Mouse (Mus musculus): ENCODE results near the gene Vps26a. TPM values are rescaled to one million over a fixed set of nuclear protein-coding genes. Genes with fewer than 3 reads are reported as not detected.
"Not testable (repeated sequence)": the region's sequence is repeated elsewhere in the genome, so short reads cannot be mapped to it uniquely, and the experiment has no call there.

Vps26a gene
- polyA plus RNA-seq, 1 experiment = 25.6 TPM

DNA sequence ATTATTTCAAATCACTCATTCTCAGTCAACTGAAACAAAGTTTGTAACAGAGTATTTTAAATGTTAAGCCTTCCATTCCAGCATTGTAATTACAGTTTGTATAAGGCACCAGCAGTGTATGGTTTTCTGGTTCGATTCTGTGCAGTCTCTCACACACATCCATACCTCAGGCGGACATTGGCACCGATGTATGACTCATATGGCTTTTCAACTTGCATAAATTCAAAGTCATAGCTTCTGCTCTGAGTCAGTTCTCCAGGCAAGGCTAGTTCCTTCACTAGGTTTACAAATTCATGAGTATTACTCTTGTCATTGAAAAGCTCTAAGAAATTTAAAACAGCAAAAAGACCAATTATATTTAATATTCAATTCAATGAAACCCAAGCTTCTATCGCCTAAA lies 16.9 kb downstream of the Vps26a start:
- Histone ChIP-seq H3K4me2 (ENCODE audit: low read depth) (no peak overlapping the region), H3ac (ENCODE audit: control insufficient read depth, insufficient read length) (no peak overlapping the region), H3K36me3 (ENCODE audit: control insufficient read depth, insufficient read depth) (peaks cover 14% of the 10 kb centered on the region), H3K4me3 (no peak overlapping the region), H3K79me2 (ENCODE audit: control insufficient read depth, insufficient read depth) (peaks cover 37% of the 10 kb centered on the region), H3K27me3 (ENCODE audit: control insufficient read depth, insufficient read depth, insufficient read length) (no peaks in the 10 kb centered on the region)
- TF ChIP-seq E2F4 (IDR thresholded peaks at IDR 0.05; ENCODE audit: insufficient read depth) = no peak
- no peak for TF ChIP-seq POLR2A (IDR thresholded peaks at IDR 0.05; ENCODE audit: insufficient read length, low read depth)
- TF ChIP-seq MYOD1 (IDR thresholded peaks at IDR 0.05; ENCODE audit: control insufficient read depth in 1 of 3, insufficient read length in 2 of 3, low read depth in 2 of 3) = no peak
- TF ChIP-seq SRF (IDR thresholded peaks at IDR 0.05; ENCODE audit: control insufficient read depth, insufficient read length, low read depth) = no peak
- TF ChIP-seq USF1 (IDR thresholded peaks at IDR 0.05; ENCODE audit: low read depth) = no peak
- TF ChIP-seq POLR2AphosphoS2 (IDR thresholded peaks at IDR 0.05; ENCODE audit: insufficient read length, low read depth) = no peak
- TF ChIP-seq TCF3 (IDR thresholded peaks at IDR 0.05; ENCODE audit: insufficient read length, low read depth) = no peak
- TF ChIP-seq MAX (IDR thresholded peaks at IDR 0.05; ENCODE audit: low read depth) = no peak
- TF ChIP-seq CEBPB (IDR thresholded peaks at IDR 0.05; ENCODE audit: insufficient read depth, poor library complexity, severe bottlenecking) = no peak
- TF ChIP-seq MYOG (IDR thresholded peaks at IDR 0.05; ENCODE audit: control insufficient read depth in 1 of 3, insufficient read depth in 1 of 3, insufficient read length in 2 of 3, low read depth in 2 of 3) = no peak
- no peak for TF ChIP-seq TCF12 (IDR thresholded peaks at IDR 0.05; ENCODE audit: insufficient read depth, poor library complexity, severe bottlenecking)
- TF ChIP-seq REST (IDR thresholded peaks at IDR 0.05; ENCODE audit: insufficient read depth, insufficient read length) = no peak

DNA sequence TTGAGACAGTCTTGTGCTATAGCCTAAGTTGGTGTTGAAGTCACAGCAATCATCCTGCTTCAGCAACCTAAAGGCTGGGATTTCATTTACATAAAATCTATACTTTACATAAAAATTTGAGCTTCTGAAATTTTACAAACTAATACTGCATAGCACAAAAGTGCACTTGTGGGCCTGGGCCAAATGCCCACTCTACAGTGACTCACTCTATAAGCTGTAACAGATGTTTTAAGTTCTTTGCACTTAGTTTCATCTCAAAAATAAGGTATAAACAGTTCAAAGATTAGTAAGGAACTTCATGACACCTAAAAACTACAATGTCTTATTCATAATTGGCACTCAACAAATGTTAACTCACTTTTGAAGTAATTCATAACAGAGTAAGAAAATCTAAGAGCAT lies 25.3 kb downstream of the Vps26a start:
- Histone ChIP-seq H3K79me2 (ENCODE audit: control insufficient read depth, insufficient read depth) (no peaks in the 10 kb centered on the region), H3ac (ENCODE audit: control insufficient read depth, insufficient read length) (no peak overlapping the region), H3K4me3 (no peak overlapping the region), H3K27me3 (ENCODE audit: control insufficient read depth, insufficient read depth, insufficient read length) (no peaks in the 10 kb centered on the region), H3K36me3 (ENCODE audit: control insufficient read depth, insufficient read depth) (peaks cover 26% of the 10 kb centered on the region), H3K4me2 (ENCODE audit: low read depth) (no peak overlapping the region)
- no peak for TF ChIP-seq SRF (IDR thresholded peaks at IDR 0.05; ENCODE audit: control insufficient read depth, insufficient read length, low read depth)
- TF ChIP-seq REST (IDR thresholded peaks at IDR 0.05; ENCODE audit: insufficient read depth, insufficient read length) = no peak
- TF ChIP-seq POLR2A (IDR thresholded peaks at IDR 0.05; ENCODE audit: insufficient read length, low read depth) = no peak
- TF ChIP-seq POLR2AphosphoS2 (IDR thresholded peaks at IDR 0.05; ENCODE audit: insufficient read length, low read depth) = no peak
- TF ChIP-seq MAX (IDR thresholded peaks at IDR 0.05; ENCODE audit: low read depth) = no peak
- TF ChIP-seq CEBPB (IDR thresholded peaks at IDR 0.05; ENCODE audit: insufficient read depth, poor library complexity, severe bottlenecking) = no peak
- TF ChIP-seq TCF3 (IDR thresholded peaks at IDR 0.05; ENCODE audit: insufficient read length, low read depth) = no peak
- no peak for TF ChIP-seq USF1 (IDR thresholded peaks at IDR 0.05; ENCODE audit: low read depth)
- no peak for TF ChIP-seq MYOG (IDR thresholded peaks at IDR 0.05; ENCODE audit: control insufficient read depth in 1 of 3, insufficient read depth in 1 of 3, insufficient read length in 2 of 3, low read depth in 2 of 3)
- no peak for TF ChIP-seq TCF12 (IDR thresholded peaks at IDR 0.05; ENCODE audit: insufficient read depth, poor library complexity, severe bottlenecking)
- TF ChIP-seq E2F4 (IDR thresholded peaks at IDR 0.05; ENCODE audit: insufficient read depth) = no peak
- TF ChIP-seq MYOD1 (IDR thresholded peaks at IDR 0.05; ENCODE audit: control insufficient read depth in 1 of 3, insufficient read length in 2 of 3, low read depth in 2 of 3) = no peak

DNA sequence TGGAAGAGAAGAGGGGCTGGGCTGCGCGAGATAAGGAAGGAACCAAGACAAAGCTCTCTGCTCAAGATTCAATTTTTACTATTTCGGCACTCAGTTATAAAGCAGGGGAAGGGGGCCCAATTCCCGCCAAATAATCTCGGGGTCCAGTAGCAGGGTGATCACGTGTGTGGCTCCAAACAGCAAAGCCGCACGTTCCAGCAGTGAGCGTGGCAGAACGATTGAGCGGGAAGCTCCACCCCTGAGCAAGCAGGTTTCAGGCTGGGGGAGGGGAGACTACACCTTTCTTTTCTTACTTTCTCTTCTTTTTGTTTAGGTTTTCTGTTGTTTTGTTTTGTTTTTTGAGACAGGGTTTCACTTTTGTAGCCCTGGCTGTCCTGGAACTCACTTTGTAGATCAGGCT lies 34.6 kb downstream of the Vps26a start:
- not testable (repeated sequence) for H3K4me3 ChIP-seq; H3ac ChIP-seq (ENCODE audit: control insufficient read depth, insufficient read length); H3K4me2 ChIP-seq (ENCODE audit: low read depth); H3K27me3 ChIP-seq (ENCODE audit: control insufficient read depth, insufficient read depth, insufficient read length)
- H3K36me3 ChIP-seq (ENCODE audit: control insufficient read depth, insufficient read depth) = peaks cover 13% of the 10 kb centered on the region
- peaks cover 18% of the 10 kb centered on the region for H3K79me2 ChIP-seq (ENCODE audit: control insufficient read depth, insufficient read depth)

DNA sequence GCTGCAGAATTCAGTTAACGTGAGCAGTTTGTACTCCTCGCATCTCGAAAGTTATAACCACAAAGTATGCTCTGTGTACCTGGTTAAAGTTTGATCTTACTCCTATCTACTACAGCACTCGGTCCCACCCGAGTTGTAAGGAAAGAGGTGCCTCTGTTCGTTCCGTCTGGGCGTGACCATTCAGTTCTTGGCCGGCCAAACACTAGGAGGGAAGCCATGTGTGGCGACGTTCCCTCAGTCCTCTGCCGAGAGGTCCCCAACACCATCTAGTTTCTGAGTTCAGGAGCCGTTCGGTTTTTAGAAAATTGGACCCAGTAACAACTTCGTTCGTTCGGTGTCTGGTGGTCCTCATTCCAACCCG lies 36.3 kb downstream of the Vps26a start:
- peak overlapping the region; percentile 76 for H3ac ChIP-seq (ENCODE audit: control insufficient read depth, insufficient read length)
- TF ChIP-seq MAX (IDR thresholded peaks at IDR 0.05; ENCODE audit: low read depth) (no peak), POLR2A (IDR thresholded peaks at IDR 0.05; ENCODE audit: insufficient read length, low read depth) (no peak), POLR2AphosphoS2 (IDR thresholded peaks at IDR 0.05; ENCODE audit: insufficient read length, low read depth) (no peak), TCF12 (IDR thresholded peaks at IDR 0.05; ENCODE audit: insufficient read depth, poor library complexity, severe bottlenecking) (no peak), USF1 (IDR thresholded peaks at IDR 0.05; ENCODE audit: low read depth) (no peak), TCF3 (IDR thresholded peaks at IDR 0.05; ENCODE audit: insufficient read length, low read depth) (no peak)
- H3K4me3 ChIP-seq = peak overlapping the region; percentile 93
- peaks cover 18% of the 10 kb centered on the region for H3K79me2 ChIP-seq (ENCODE audit: control insufficient read depth, insufficient read depth)
- H3K36me3 ChIP-seq (ENCODE audit: control insufficient read depth, insufficient read depth) = peaks cover 6% of the 10 kb centered on the region
- H3K4me2 ChIP-seq (ENCODE audit: low read depth) = peak overlapping the region; percentile 84
- no peaks in the 10 kb centered on the region for H3K27me3 ChIP-seq (ENCODE audit: control insufficient read depth, insufficient read depth, insufficient read length)

DNA sequence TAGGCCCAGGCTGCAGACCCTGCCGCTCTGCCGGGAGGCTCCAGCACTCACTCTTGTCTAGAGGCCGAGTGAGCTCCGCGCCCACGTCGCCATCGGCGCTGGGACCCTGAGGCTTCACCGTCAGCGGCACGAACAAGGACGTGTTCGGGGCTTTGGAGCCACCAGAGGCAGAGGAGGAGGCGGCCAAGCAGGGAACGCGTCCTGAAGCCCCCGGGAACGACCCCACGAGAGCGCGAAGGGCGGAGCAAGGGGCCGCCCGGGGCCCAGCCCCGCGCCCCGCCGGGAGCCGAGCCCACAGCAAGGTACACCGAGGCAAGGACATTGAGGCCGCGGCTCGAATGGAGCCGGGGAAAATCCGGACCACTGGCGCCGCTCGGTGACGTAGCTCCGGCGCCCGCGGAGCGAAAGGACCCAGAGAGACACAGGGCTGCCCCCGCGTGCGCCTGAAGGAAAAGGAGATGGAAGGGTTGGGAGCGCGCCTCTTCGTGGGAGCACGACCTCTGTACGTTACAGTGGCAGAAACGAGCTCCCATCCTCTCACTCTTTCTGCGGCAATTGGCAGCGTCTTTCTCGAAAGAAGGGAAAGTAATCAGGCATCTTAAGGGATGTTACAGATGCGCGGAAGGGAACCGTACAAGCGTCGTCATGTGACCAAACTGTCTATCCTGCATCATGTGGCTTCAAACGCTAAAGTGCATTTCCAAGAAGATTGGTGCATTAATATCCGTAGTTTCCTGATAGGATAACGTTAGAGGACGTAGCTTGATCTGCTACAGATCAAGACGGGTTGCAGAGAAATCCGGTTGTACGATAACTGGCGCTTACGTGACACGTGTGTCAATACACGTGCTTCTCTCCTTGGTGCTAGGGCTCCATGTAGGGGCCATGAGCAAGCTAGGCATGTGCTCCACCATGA lies 37.0 kb downstream of the Vps26a start, which contains the start of the genes 4930507D05Rik and Supv3l1:
4930507D05Rik (plus strand) TSS at position 126 of the 916 bp plus-strand sequence.
Supv3l1 (minus strand) TSS at position 375 of the 916 bp plus-strand sequence.
- no peaks in the 10 kb centered on the region for H3K27me3 ChIP-seq (ENCODE audit: control insufficient read depth, insufficient read depth, insufficient read length)
- H3K36me3 ChIP-seq (ENCODE audit: control insufficient read depth, insufficient read depth) = peaks cover 5% of the 10 kb centered on the region
- peaks cover 18% of the 10 kb centered on the region for H3K79me2 ChIP-seq (ENCODE audit: control insufficient read depth, insufficient read depth)
- TF ChIP-seq SRF (IDR thresholded peaks at IDR 0.05; ENCODE audit: control insufficient read depth, insufficient read length, low read depth) = peak; percentile 86
- TF ChIP-seq POLR2AphosphoS2 (IDR thresholded peaks at IDR 0.05; ENCODE audit: insufficient read length, low read depth) = peak; percentile 51
- no peak for TF ChIP-seq TCF12 (IDR thresholded peaks at IDR 0.05; ENCODE audit: insufficient read depth, poor library complexity, severe bottlenecking)
- TF ChIP-seq CEBPB (IDR thresholded peaks at IDR 0.05; ENCODE audit: insufficient read depth, poor library complexity, severe bottlenecking) = no peak
- TF ChIP-seq MYOG (IDR thresholded peaks at IDR 0.05; ENCODE audit: control insufficient read depth in 1 of 3, insufficient read depth in 1 of 3, insufficient read length in 2 of 3, low read depth in 2 of 3) = no peak
- peak; percentile 99 for TF ChIP-seq MAX (IDR thresholded peaks at IDR 0.05; ENCODE audit: low read depth)
- TF ChIP-seq TCF3 (IDR thresholded peaks at IDR 0.05; ENCODE audit: insufficient read length, low read depth) = no peak
- peak; percentile 49 for TF ChIP-seq POLR2A (IDR thresholded peaks at IDR 0.05; ENCODE audit: insufficient read length, low read depth)
- peak; percentile 99 for TF ChIP-seq USF1 (IDR thresholded peaks at IDR 0.05; ENCODE audit: low read depth)
- no peak for TF ChIP-seq E2F4 (IDR thresholded peaks at IDR 0.05; ENCODE audit: insufficient read depth)
- TF ChIP-seq REST (IDR thresholded peaks at IDR 0.05; ENCODE audit: insufficient read depth, insufficient read length) = no peak
- H3K4me2 ChIP-seq (ENCODE audit: low read depth) = peak within 1 kb of the TSS; percentile 99
- H3ac ChIP-seq (ENCODE audit: control insufficient read depth, insufficient read length) = peak within 1 kb of the TSS; percentile 76
- peak within 1 kb of the TSS; percentile 93 for H3K4me3 ChIP-seq
